Mouse (Mus musculus) frontal cortex, adult (tissue): ENCODE results near the gene Rnls.

Experiments used
- ATAC-seq: cut with Nextera tagmentation; 2 replicates; pipeline ENCODE4 v1.9.2; 2017; ENCODE audit warnings: mild to moderate bottlenecking, moderate library complexity, mixed read lengths; ENCODE audit not compliant: low TSS enrichment

Gene Rnls

DNA sequence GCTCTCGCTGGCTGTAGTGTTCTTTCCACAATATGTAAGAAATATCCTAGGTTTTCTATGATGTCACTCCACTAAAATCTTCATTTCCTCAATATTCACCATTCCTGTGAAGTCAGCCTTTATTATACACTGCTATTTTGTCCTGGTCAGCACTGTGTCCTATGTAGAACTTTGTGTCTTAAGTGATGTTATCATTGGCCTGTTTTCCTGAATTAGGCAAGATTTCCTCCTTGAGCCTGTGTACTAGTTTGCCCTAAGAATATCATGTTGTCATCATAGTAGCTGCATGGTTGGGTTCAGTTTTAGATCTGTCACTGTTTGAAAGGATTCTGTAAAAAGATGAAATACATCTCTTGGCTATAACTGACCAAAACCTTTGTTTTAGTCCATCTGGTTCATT lies 203.3 kb downstream of the Rnls start:
- ATAC-seq = no peak

DNA sequence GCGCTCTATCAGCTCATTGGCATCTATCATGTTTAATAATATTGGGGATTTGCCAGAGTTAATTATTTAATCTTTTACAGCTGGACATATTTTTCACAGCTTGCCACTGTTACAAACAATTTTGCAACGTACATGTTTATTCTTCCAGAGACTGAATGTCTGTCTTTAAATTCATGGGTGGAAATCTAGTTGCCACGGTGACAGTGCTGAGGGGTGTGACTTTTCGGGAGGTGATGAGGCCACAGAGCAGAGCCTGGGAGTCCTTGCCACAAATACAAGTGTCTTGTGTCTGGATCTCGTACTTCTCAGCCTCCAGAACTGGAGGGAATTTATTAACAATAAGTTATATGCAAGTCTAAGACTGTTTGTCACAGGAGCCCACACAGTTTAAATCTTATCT lies 212.5 kb downstream of the Rnls start:
- no peak for ATAC-seq

DNA sequence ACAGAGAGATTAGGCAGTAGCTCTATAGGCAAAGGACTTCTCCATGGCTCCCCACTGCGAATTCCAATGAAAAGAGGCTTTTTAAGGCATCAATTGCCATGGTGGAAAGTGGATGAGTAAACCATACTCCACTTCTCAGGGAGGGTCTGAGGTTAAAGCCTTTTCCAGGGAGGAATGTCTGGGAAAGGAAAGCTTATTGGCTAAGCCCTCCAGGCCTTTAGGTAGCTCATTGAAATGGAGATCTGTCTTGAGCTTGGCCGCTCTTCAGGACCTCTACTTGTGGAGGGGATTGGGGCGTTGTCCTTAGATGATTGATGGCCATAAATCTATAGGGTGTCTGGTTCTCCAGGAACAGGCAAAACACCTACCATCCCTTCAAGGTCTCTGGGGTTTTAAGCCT lies 213.2 kb downstream of the Rnls start:
- ATAC-seq = no peak

DNA sequence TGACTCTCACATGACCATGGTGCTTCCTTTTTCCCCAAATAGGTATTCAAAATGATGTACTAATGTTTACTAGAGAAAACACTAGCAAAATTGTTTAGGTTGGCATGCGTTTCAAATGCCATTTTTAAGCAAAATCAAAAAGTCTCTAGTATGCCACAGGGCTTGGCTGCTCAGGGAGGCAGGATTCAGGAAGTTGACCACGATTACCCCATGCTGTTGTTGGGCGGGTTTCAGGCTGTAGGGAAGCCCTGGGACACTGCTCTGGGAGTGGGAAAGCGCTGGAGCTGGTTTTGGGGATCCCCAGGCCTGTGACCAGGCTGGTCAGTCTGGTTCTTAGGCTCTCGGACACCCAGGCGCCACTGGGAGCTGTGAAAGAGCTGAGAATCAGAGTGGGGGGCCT lies 213.7 kb downstream of the Rnls start:
- no peak for ATAC-seq

DNA sequence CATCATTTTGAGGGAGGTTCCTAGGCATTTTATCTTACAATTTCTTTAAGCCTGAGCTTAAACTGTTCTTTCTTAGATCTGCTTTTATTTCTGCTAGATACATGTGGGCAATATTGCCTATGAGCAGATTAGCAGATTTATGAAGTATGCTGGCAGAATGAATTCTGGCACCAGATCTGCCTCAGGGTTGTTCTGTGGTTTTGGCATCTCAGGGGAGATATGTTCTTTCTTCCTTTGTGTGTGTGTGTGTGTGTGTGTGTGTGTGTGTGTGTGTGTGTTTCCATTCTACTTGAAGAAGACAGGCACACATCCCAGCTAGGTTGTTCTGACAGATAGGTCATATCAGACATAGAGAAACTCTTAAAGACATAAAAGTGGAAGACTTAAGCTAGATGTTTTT lies 218.1 kb downstream of the Rnls start:
- ATAC-seq = no peak

DNA sequence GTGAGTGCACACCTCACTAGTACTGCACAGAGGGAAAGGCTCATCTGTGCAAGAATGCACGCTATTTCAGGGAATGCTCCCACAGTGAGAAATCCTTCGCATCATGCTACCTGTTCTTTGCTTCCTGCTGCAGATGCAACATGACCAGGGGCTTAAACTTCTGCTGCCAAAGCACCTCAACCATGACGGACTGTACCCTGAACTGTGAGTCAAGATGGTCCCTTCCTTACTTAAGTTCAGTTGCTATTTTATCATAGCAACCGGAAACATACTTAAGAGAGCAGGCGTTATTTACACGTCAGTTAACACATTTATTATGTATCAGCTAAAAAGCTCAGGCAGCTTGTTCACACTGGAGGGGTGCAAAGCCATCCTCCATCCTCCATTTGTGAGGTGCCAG lies 222.2 kb downstream of the Rnls start:
- no peak for ATAC-seq

DNA sequence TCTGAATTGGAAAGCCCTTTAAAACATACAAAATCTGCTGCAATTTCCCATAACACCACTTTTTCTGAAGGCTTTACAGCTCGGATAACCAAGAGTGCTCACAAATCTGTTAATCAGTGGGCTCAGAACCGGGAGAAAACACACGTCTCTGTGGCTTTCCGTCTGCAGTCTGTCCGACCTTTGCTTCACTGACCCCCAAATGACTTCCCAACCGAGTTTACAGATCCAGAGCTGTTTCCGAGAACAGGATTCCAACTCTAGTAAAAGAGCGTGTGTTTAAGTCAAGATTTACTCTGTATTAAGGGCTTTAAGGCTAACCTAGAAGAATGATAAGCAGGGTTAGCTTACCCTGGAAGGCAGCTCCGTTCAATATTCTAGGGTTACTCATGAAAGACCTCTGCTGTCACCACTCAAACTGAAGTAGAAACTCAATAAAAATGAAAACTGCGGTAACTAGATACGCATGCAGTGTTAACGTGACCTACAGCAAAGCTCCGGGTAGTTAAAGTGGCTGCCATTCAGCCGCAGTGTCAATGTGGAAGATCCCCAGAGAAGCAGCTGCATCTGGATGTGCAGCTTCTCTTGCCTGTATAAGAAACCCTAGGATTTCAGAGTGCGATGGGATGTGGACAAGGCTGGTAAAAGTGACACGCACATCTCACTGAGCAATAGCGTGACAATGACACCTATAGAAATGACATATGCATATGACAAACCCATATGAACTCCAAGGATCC lies 224.4 kb downstream of the Rnls start:
- no peak for ATAC-seq

DNA sequence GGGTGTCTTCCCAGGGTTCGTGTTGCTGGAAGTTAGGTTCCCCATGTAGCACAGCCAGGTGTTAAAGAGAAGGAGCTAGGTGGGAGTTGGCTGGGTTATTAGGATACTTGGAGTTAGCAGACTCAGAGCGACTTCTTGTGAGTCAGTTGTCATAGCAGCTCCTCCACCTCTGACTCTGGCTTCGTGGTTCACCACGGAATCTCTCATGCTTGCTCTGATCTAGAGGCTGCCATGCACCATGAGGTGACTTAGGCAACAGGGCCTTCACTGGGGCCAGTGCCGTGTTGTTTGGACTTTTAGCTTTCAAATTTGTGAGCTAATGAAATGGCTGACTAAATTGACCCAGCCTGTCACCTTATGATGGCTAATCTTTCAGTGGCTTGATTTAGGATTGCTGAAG lies 227.3 kb downstream of the Rnls start:
- no peak for ATAC-seq

DNA sequence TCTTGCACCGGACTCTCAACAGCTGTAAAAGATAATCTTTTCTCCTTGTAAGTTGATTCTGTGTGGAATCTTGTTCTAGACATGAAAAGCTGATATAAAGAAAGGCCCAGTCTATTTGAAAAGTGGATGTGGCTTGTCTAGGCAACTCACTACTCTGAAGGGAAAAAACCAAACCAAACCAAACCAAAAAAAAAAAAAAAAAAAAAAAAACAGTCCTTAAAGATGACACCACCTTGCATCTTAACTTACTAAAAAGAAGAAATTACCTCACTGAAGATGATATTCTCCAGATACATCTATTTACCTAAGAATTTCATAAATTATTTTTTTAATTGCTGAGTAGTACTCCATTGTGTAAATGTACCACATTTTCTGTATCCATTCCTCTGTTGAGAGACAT lies 230.2 kb downstream of the Rnls start:
- ATAC-seq = no peak

DNA sequence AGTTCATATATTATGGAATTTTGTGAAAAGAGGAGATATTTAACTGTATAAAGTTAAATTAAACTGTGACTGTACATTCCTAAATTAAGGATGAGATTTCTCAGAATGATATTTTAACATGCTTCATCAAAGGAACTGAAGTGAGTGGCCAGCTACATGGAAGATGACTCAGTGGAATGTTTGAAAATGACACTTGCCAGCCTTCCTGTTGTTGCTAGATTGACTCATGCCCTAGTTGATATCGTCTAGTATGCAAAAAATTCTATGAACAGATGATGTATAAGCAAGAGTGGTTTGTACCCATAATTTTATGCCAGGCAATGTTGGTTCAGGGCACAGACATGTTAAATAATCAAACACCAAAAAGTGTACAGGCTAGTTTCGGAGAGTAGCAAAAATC lies 232.2 kb downstream of the Rnls start:
- no peak for ATAC-seq

DNA sequence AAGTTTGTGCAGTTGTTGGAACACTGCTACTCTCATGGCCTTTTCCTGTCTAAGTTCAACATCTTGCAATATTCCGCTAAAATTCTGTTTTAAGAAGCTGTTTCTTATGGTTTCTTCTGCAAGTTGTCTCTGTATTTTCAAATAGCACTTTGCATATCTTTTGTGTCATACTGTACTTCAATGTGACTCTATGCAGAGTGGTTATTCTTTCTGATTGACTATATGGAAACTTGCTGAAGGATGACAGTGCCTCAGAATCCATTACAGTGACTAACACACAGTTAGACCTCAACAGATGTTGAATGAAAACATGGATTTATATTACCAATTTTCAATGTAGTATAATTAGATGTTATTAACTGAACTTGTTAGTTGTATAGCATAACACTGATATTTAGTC lies 232.9 kb downstream of the Rnls start:
- ATAC-seq = no peak

DNA sequence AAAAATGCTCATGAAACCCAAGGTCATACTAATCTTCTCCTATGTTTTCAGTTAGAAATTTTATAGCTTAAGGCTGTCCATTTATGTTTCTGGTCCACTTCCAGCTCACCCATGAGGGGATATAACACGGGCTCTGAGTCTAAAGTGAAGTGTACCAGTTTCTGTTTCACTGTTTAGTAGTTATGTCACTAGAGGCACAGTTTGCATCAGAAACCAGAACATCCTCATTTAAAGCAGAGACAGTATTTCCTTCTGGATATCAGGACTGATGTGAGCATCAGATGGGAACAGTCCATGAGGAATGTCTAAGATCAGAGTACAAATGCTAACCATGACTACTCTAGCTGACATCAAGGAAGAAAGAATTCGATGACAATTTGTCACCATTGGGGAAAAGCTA lies 233.9 kb downstream of the Rnls start:
- no peak for ATAC-seq

DNA sequence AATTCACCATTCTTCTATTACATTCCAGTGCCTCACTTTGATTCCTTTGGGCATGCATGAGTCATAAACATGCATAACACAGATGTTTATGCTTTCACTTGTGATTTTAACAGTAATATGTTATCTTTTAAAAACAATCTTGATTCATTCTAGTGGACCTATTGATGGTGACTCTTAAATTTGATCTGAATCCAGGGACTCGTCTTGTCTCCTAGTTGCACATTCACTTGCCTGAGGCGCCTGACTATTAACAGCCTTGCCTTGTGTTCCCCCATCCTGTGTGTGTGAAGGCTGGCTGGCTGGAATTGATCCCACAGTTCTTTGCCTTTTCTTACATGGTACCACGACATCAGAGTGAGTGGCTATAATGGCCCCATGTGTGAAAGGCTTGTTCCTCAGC lies 243.7 kb downstream of the Rnls start:
- ATAC-seq = no peak

DNA sequence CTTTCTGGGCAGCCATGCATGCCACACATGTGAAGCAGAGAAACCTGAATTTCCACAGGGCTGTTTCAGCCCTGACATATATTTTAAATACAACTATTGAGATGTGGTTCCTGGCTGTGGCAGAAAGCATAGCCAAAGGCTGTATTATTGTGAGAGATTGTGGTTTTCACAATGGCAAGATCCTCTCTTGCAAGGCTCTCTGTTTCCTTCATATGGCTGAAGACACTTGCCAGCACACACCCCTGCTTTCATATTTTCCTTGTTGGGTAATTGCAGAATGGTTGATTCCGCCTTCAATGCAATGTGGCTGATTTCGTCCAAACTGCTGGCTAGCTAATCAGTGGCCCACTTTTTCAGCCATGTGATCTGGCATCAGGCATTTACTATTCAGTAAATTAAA lies 248.9 kb downstream of the Rnls start:
- ATAC-seq = no peak

DNA sequence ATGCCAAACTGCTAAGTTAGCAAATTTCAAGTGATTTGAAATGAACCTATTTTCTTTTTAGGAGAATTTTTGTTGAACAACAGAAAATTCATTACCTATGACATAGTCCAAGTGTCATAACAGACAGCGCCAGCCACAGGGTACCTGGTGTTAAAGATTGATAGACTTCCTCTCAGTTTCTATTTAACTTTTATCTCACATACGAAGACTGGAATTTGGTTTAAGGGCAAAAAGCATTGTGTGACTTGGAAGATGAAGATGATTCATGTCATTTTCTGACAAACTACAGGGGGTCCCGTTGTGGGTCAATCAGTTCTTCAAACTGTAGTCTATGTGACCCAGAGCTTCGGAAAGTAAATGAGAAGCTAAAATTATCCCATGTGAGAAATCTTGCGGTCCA lies 254.8 kb downstream of the Rnls start:
- no peak for ATAC-seq

DNA sequence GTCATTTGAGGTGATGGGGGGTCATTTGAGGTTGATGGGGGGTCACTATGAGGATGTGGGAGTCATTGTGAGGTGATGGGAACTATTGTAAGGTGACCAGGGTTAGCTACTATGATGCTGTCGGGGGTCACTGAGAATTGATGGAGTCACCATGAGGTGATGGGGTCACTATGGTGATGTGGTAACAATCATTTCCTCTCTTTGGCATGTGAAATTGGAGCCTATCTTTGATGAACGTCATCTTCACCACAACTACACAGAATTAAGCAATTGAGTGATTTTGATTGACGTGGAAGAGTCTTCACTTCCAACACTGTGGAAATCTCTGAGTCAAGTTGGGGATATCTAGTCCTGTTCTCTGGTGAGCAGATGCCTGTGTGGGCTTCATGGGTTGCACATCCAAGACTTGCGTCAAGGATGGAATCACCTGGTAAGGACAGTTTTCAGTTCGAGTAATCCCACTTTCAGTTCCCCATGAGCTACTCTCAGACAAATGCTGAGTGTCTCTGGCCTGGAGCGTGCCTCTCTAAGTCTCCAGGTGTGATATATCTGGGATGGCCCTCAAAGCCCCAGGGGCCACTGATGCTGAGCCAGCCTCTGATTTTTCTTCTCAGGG lies 269.4 kb downstream of the Rnls start:
- no peak for ATAC-seq

DNA sequence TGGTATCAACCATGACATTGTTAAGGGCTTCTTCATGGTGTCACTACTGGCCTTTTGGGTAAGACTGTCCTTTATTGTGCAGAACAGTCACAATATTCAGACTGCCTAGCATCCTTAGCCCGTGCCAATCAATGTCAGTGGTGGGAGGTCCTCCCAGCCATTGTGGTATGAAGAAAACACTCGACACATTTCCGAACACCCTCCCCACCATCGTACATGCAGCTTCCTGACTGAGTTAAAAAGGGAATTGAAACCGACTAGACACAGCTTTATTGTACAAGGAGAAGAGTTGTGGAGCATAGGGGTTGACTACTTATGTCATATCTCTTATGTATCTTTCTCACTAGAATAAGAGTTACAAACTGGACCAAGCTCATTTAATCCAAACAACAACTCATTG lies 272.1 kb downstream of the Rnls start:
- no peak for ATAC-seq

DNA sequence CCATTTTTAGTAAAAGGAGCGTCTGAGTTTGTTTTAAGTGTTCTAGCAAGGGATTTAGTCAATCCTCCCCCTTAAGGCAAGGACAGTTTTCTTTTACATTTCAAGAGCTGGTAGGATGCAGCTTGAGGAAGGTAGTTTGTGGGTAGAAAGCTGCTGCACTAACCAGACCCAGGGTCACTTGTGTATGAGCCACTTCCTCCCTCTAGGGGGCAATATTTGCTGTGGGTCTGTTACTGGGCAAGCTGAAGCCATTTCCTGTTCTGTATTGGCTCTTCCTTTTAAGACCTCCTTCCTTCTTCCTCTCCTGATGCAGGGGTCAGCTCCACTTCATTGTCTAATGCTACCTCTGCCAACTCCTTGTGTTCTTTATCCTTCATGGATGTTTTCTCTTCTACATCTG lies 273.2 kb downstream of the Rnls start:
- ATAC-seq = peak; percentile 44

DNA sequence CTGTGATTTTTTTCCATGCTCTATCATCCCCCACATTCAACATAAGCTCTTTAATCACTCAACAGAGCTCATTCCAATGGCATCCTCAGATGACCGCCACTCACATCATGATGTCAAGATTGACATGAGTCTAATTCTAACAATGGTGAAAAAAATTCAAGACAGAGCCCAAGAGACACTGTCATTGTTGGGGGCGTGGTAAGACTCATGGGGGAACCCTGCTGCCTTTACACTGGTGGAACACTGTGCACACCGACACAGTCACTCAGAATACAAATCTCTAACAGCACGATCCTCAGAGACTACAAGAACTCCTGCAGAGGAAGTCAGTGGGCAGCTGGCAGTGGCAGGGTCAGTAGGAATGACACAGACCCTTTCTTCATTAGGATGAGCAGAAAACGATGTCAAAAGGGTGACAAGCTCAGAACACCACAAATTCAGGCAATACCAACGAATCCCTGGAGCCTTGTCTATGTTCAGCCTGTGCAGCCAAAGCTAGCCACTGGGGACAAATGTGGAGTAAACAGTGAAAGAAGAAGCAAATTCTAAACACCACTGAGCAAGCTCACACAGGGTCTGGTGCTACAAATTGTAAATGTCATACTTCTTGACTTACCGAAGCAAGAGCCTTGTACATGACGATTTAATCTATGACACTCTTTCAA lies 277.3 kb downstream of the Rnls start:
- ATAC-seq = no peak

DNA sequence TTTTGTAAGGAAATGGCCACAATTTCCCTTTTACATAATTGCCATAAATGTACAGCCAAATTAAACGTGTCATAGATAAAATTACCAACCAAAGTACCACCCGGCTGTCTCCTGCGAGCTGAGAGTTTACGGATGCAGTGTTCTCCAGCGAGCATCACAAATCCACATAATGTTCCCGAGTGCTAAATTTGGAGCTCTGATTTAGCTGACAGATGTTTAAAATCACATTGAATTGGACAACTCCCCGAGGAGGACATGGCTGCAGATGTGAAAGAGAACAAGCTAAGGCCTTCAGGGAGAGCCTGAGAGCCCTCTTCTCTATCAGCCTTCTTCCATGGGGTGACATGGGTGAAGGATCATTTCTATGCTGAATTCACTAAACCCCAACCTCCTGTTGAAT lies 278.3 kb downstream of the Rnls start:
- peak; percentile 89 for ATAC-seq

DNA sequence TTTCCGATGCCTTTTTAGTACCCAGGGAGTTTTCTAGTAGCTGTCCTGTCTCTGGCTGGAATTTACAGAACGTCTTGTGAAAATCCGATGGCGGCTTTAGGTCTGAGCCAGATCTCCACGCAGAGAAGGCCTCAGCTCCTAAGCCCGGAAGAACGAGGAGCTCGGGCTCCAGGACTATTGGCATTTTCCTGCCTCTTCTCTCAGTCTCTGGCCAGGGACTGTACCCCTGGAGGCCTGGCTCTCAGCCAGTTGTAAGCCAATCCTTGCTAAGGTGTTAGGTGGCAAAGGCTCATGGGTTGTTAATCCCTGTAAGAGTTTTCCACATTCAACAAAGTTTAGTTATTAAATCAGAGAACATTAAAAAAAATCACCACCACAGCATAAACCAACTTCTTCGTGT lies 281.7 kb downstream of the Rnls start:
- 0 out of 2 replicates have a peak, but pooled peaks have one; percentile 19 for ATAC-seq

DNA sequence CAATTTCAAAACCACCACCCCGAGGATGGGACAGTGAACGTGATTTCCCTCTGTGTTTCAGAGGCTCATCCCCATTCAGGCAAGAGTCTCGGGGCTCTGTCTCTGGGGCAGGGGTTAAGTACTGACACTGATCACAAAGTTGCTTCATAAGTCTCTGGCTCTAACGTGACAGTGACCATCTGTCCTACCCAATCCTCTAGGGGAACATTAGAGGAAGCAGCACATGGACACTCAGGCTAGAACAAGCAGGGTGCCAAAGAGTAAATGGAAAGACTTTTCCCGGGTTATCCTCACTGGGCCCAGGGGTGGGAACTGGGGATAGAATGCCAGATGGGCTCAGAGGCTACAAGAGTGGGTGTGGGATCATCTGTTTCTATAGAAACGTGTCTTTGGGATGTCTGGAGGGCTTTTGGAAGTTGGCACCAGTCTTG lies 282.1 kb downstream of the Rnls start:
- ATAC-seq = 0 out of 2 replicates have a peak, but pooled peaks have one; percentile 20

DNA sequence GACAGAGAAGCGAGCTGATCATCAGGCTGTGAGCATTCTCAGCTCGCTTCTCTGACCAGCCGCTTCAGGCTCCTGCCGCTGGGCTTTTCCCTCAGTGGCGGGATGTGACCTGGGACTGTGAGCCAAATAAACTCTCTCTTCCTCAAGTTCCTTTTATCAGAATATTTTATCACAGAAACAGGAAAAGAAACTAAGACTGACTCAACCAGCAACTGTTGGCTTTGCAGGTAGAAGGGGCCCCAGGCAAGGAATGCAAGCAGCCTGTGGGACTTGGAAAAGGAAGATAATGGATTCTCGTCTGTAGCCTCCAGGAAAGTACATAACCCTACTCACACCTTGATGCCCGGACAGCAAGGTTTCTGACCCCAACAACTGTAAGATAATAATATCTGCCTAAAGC lies 283.0 kb downstream of the Rnls start:
- ATAC-seq = no peak
